Mouse (Mus musculus): ENCODE data around the gene Tex2.
"Not testable (repeated sequence)": the region's sequence is repeated elsewhere in the genome, so short reads cannot be mapped to it uniquely, and the experiment has no call there.

The Tex2 gene

GRCm38 (mm10) chr11:106618768-106619167 lies 5.5 kb upstream of the Tex2 start:
- DNase-seq (ENCODE audit: low spot score), result not testable (repeated sequence)

- no peak for DNase-seq (ENCODE audit: low spot score)
These were observed 4.8 kb upstream of the Tex2 start for GRCm38 (mm10) chr11:106617821-106618580.

- no peak for DNase-seq (ENCODE audit: low spot score)
These were observed 2.3 kb upstream of the Tex2 start for GRCm38 (mm10) chr11:106615561-106615960.

- DNase-seq (ENCODE audit: low spot score), result no peak
These were observed 1.1 kb upstream of the Tex2 start for GRCm38 (mm10) chr11:106614339-106614645.

- DNase-seq (ENCODE audit: low spot score), result no peak
These were observed 565 bp upstream of the Tex2 start for GRCm38 (mm10) chr11:106613638-106614338.

- DNase-seq (ENCODE audit: low spot score), result no peak
These were observed 838 bp downstream of the Tex2 start for GRCm38 (mm10) chr11:106612209-106612960.

- DNase-seq (ENCODE audit: low spot score), result no peak
These were observed 3.5 kb downstream of the Tex2 start for GRCm38 (mm10) chr11:106609731-106610130.

- no peak for DNase-seq (ENCODE audit: low spot score)
These were observed 5.9 kb downstream of the Tex2 start for GRCm38 (mm10) chr11:106607316-106607715.

GRCm38 (mm10) chr11:106606042-106606441 lies 7.2 kb downstream of the Tex2 start:
- no peak for DNase-seq (ENCODE audit: low spot score)

GRCm38 (mm10) chr11:106603230-106603629 lies 10.0 kb downstream of the Tex2 start:
- DNase-seq (ENCODE audit: low spot score), result no peak

GRCm38 (mm10) chr11:106600124-106600523 lies 13.1 kb downstream of the Tex2 start:
- DNase-seq (ENCODE audit: low spot score), result no peak

- no peak for DNase-seq (ENCODE audit: low spot score)
These were observed 13.9 kb downstream of the Tex2 start for GRCm38 (mm10) chr11:106599345-106599744.

- DNase-seq (ENCODE audit: low spot score), result no peak
These were observed 14.9 kb downstream of the Tex2 start for GRCm38 (mm10) chr11:106598339-106598738.

- DNase-seq (ENCODE audit: low spot score), result no peak
These were observed 15.4 kb downstream of the Tex2 start for GRCm38 (mm10) chr11:106597737-106598330.

GRCm38 (mm10) chr11:106591183-106591582 lies 22.0 kb downstream of the Tex2 start:
- DNase-seq (ENCODE audit: low spot score), result no peak

GRCm38 (mm10) chr11:106590143-106590542 lies 23.1 kb downstream of the Tex2 start:
- no peak for DNase-seq (ENCODE audit: low spot score)

GRCm38 (mm10) chr11:106588781-106589180 lies 24.4 kb downstream of the Tex2 start:
- DNase-seq (ENCODE audit: low spot score), result no peak

- no peak for DNase-seq (ENCODE audit: low spot score)
These were observed 25.3 kb downstream of the Tex2 start for GRCm38 (mm10) chr11:106587786-106588519.

- DNase-seq (ENCODE audit: low spot score), result no peak
These were observed 29.4 kb downstream of the Tex2 start for GRCm38 (mm10) chr11:106583801-106584200.

GRCm38 (mm10) chr11:106581357-106581756 lies 31.9 kb downstream of the Tex2 start:
- no peak for DNase-seq (ENCODE audit: low spot score)

GRCm38 (mm10) chr11:106580468-106580867 lies 32.8 kb downstream of the Tex2 start:
- DNase-seq (ENCODE audit: low spot score), result no peak

- no peak for DNase-seq (ENCODE audit: low spot score)
These were observed 33.3 kb downstream of the Tex2 start for GRCm38 (mm10) chr11:106579957-106580356.
